Mouse (Mus musculus) brain, embryonic 14.5 days (tissue): ENCODE results near the gene Rps28.
A peak's percentile ranks its signal among the peaks of the same experiment; 100 is the strongest.

Experiments
- CTCF ChIP-seq: fragments of 200-500 bp; IDR thresholded peaks from 2 replicates; pipeline ENCODE4 v1.5.1; 2012; ENCODE audit warnings: inconsistent platforms, mild to moderate bottlenecking, moderate library complexity, borderline replicate concordance; ENCODE audit not compliant: insufficient read depth, insufficient read length; ENCODE audit errors: extremely low read depth
- POLR2A ChIP-seq: fragments of 200-500 bp; IDR thresholded peaks from 2 replicates; pipeline ENCODE4 v1.6.1; 2012; ENCODE audit warnings: mild to moderate bottlenecking, inconsistent platforms, borderline replicate concordance; ENCODE audit not compliant: poor library complexity, insufficient read depth, insufficient read length, severe bottlenecking; ENCODE audit errors: extremely low read depth

GRCm38 (mm10) chr17:33824084-33824996 lies at the start of gene Rps28, which contains the start of gene Ndufa7:
- no peak for TF ChIP-seq CTCF
- peak; percentile 74; the same call in 1 of the 2 replicates for TF ChIP-seq POLR2A
